Mouse (Mus musculus): Measurements from ENCODE around the gene Obsl1.

The Obsl1 gene

GRCm38 (mm10) chr1:75455433-75455832 lies 50.8 kb downstream of the Obsl1 start:
- no peak for DNase-seq (ENCODE audit: low spot score)

DNA sequence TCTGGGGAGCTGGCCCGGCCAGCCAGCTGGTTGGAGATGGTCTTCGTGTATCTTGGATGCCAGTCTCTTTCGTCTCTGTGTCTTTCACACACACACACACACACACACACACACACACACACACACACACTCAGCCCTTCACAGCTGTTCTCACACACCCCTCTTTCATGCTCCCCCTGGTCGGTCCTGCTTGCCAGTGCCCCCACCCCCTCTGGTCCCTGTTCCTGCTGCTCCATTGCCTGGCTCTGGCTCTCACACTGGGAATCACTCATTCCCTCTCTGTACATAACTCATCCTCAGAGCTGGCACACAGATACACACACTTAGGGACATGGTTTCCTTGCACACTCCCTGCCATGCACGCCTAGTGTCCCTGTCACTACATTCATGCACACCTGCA lies 54.4 kb downstream of the Obsl1 start:
- DNase-seq (ENCODE audit: low spot score) = no peak

GRCm38 (mm10) chr1:75450314-75451005 lies 55.8 kb downstream of the Obsl1 start, which contains the start of gene Asic4:
Gene Asic4, plus strand, starts transcription at chr1:75450436.
- no peak for DNase-seq (ENCODE audit: low spot score)

GRCm38 (mm10) chr1:75449377-75450135 lies 56.7 kb downstream of the Obsl1 start:
- no peak for DNase-seq (ENCODE audit: low spot score)

- DNase-seq (ENCODE audit: low spot score) = no peak
Measured at GRCm38 (mm10) chr1:75448937-75449336, 57.3 kb downstream of the Obsl1 start.

DNA sequence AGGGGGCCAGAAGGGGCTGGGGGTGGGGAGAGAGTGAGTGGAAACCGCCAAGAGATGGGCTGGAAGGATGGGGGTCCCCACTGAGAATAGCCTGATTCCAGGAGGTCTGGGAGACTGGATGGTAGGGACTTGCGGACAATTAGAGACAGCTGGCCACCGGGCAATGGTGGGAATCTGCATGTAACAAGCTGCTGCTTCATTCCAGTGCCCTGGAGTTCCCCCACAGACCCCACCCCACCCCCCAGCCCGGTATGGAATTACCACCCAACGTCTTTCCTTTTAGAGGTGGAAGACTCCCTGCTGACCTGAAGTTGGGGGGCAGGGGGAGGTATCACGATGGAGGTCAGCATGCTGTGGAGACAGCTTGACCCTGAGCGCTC lies 58.2 kb downstream of the Obsl1 start:
- DNase-seq (ENCODE audit: low spot score) = no peak

- DNase-seq (ENCODE audit: low spot score) = no peak
Measured at GRCm38 (mm10) chr1:75447265-75448051, 58.8 kb downstream of the Obsl1 start.

GRCm38 (mm10) chr1:75446656-75447055 lies 59.6 kb downstream of the Obsl1 start:
- no peak for DNase-seq (ENCODE audit: low spot score)

DNA sequence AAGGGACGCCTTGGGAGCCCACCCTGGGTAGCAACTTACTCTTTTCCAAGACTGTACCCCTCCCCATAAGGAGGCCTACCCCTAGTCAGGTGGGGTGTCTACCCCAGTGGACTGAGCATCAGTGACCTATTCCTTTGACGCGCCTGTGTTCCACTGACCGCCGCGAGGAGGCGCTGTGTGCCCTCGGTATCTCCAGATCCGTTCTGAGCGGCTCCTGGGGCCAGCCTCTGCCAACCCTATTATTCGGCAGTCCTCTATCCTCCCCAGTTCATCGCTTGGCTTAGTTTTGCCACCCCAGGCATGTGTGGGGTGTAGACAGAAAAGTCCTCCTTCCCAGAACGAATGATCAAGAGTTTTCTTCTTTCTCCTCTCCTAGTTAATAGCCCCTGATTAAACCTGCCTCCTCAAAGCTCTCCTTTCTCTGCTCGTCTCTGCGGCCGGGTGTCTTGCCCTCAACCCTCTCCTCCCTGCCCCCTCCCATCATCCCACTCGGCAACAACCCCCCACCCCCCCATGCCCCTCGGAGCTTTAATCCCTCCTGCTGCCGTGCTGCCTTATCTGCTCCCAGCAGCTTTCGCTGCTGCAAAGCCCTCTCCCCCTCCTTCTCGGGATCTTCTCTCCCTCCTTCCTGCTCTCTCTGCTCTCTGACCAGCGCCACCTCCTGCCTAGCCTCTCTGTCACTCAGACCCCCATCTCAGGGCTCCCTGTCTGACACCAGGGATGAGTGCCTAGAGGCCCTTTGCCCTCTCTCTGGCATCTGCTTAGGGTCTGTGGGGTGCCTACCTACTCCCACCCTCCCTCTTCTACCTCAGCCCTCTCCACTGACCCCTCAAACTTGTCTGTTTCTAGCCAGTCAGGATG lies 60.3 kb downstream of the Obsl1 start:
- no peak for DNase-seq (ENCODE audit: low spot score)

DNA sequence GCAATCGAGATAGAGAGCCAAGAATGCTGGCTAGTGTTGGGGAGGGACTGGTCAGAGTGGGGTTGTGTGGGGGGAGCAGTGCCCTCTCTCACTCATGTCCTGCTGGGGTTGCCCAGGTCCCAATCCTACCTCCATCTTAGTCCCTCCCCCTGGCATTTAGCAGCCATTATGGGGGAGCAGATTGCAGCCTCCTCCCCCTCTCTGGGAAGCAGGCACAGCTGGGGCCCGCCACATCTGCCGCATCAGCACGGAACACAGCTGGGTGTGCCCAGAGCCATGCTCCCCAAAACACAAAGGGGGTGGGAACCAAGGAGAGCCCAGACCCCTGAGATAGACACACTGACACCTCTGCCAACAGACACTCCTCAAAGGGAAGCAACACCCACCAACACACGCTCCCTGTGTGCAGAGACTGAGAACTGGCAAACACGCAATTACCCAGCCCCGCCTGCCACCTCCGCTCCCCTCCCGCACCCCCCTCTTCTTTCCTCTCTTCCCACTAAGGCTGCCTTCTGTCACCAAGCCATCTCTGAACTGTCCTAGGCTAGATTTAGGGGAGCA lies 61.0 kb downstream of the Obsl1 start:
- no peak for DNase-seq (ENCODE audit: low spot score)

- no peak for DNase-seq (ENCODE audit: low spot score)
Measured at GRCm38 (mm10) chr1:75444208-75444607, 62.0 kb downstream of the Obsl1 start.

DNA sequence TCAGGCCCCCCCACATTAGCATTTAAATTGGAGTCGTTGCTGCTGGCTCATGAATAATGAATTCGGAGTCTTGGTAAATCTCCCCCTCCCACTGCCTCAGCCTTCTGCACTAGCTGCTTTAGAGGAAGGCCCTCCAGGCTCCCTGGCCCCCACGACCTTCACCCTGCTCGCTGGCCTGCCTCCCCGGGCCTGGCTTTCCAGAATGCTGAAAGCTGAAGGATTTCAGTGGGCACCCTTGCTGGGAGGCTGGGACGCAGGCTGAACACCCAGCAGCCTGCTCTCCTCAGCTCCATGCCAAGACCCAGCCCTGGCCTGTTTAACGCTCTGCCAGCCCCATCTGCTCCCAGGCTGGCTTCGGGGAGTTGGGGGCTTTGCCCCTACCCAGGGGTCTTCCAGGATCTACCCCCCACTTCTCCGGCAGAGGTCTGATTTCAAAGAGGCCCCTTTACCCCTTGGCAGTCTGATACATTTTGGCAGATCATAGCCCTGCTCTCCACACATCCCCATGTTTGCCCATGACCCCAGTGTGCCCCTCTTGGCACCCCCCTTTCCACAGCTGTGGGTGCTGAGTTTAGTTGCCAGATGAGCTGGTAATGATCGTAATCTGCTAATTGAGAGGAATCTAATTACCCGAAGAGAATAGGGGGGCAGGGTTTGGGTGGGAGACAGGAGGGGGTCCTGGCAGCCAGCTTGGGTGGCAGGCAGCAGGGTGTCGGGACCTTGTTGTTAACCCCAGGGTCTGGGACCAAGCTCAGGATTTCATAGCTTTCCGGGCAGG lies 62.8 kb downstream of the Obsl1 start:
- no peak for DNase-seq (ENCODE audit: low spot score)

DNA sequence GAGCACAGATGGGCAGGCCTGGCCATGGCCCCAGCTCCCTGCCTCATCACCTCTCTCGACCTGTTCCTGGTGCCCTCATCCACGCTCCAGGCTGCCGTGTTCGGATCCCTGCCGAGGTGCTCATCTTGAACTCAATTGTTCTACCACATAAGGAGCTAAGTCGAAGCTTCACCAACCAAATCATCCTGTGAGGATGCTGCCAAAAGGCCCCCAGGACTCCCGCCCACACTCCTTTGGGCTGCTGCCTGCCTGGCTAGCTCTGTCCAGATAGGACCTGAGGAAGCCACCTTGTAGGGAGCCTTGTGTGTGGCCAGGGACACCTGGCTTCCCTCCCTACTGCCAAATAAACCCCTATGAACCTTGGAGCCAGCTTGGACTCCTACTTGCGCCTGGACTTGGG lies 63.4 kb downstream of the Obsl1 start:
- no peak for DNase-seq (ENCODE audit: low spot score)

DNA sequence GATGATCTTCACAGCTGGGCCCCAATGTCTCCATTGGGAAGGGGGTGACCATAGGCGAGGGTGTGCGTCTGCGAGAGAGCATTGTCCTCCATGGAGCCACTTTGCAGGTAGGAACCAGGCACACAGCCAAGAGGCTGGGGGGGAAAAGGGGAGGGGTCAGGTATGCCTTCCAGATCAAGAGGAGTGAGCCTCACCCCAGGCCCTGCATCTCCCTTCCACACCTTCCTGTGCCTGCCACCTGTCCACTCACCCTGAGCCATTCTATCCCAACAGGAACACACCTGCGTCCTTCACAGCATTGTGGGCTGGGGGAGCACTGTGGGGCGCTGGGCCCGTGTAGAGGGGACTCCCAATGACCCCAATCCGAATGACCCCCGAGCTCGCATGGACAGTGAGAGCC lies 64.1 kb downstream of the Obsl1 start:
- DNase-seq (ENCODE audit: low spot score) = no peak

DNA sequence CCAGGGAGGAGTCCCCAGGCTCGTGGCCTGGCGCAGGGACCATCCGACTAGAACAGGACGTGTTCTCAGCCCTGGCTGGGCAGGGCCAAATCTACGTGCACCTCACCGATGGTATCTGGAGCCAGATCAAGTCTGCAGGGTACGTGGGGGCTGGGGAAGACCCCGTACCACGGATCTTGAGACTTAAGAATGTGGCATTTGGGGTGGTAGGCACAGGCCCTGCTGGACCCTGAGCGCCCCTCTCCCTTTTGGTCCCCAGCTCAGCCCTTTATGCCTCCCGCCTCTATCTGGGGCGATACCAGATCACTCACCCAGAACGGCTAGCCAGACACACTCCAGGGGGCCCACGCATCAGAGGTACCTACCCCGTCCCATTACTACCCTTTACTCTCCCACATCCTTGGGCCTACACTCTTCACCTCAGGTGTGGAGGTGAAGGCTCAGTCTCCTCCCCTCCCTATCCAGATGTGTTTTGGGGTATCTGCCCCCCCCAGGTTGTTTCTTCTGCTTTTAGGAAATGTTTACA lies 64.7 kb downstream of the Obsl1 start:
- DNase-seq (ENCODE audit: low spot score) = no peak

DNA sequence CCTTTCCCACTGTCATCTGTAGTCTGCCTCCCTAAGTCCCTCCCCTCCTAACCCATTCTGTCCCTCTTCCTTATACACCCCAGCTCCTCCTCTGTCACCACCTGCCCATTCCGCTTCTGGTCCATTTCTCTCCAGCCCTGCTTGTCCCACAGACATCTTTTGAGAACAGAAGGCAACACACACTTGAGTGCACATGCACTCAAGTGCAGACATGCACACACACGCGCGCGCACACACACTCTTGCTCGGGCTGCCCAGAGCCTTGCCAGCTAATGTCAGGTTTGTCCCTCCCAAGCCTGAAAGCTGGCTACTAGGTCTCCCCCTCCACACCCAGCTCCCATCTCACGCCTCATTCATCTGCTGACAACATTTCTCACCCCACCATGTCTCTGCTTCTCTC lies 65.6 kb downstream of the Obsl1 start:
- no peak for DNase-seq (ENCODE audit: low spot score)

GRCm38 (mm10) chr1:75438782-75439181 lies 67.5 kb downstream of the Obsl1 start:
- no peak for DNase-seq (ENCODE audit: low spot score)

DNA sequence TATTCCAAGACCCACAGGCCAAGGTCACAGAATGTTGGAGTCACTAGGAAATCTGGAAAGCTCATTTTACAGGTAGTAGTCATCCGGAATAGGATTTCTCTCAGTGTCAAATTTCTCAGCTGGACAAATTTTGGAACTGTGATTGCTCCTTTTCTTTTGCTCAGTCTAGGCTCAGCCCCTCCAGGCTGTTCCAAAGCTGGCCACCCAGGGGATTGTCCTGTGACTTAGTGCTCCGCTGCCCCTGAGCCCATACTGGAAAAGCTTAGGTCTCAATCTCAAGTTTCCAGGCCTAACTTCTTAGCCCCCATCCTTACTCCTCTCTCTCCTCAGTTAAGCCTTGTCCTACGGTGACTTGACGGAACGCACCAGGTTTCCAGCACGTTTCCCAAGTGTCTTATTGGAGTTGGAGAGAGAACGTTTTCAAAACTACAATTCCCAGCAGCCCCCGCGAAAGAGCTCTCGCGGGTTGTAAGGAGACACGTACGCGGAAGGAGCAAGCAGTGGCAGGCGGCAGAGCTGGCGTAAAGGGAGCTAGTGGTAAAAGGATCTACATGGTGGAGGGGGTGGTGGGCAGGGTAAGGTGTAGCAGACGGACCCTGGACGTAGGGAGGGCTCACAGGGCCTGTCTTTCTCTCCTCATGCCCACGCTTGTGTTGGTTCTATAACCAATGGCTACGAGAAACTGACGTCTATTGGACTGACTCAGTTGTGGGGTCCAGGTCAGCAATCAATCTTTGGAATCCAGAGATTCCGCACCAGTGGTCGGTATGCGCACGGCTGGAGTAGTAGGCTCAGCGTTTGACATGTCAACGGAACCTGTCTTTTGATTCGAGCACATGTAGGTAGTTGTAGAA lies 70.5 kb downstream of the Obsl1 start, which contains the start of gene Gmppa:
Gene Gmppa (plus strand): TSS at position 456 of the 854 bp plus-strand sequence.
- peak; percentile 69 for DNase-seq (ENCODE audit: low spot score)

Measured in left cerebral cortex, adult 11 months (tissue).